Mouse (Mus musculus) kidney, embryonic 15.5 days (tissue): ENCODE measurements around the gene Tecr. TPM values are rescaled to one million over a fixed set of nuclear protein-coding genes. Genes with fewer than 3 reads are reported as not detected.

ENCODE experiments used
- ATAC-seq: fragments of 200-750 bp; cut with Nextera tagmentation; replicated peaks from 2 replicates; pipeline ENCODE4 v1.8.0; 2017; ENCODE audit warnings: moderate TSS enrichment; ENCODE audit not compliant: low FRiP score
- H3K27ac ChIP-seq: fragments of 300-500 bp; sonication (generic); 2 replicates; pipeline ENCODE4 v1.5.1; 2015; ENCODE audit warnings: mild to moderate bottlenecking, inconsistent platforms
- H3K27me3 ChIP-seq: fragments of 300-500 bp; sonication (generic); 2 replicates; pipeline ENCODE4 v1.6.1; 2015; ENCODE audit warnings: inconsistent platforms
- H3K36me3 ChIP-seq: fragments of 300-500 bp; sonication (generic); 2 replicates; pipeline ENCODE4 v1.6.1; 2015; ENCODE audit warnings: inconsistent platforms
- H3K4me1 ChIP-seq: fragments of 300-500 bp; sonication (generic); 2 replicates; pipeline ENCODE4 v1.6.1; 2015; ENCODE audit warnings: inconsistent platforms
- H3K4me2 ChIP-seq: fragments of 300-500 bp; sonication (generic); 2 replicates; pipeline ENCODE4 v1.6.1; 2015; ENCODE audit warnings: moderate library complexity, mild to moderate bottlenecking, inconsistent platforms
- H3K4me3 ChIP-seq: fragments of 300-500 bp; sonication (generic); replicated peaks from 2 replicates; pipeline ENCODE4 v1.5.1; 2015; ENCODE audit warnings: mild to moderate bottlenecking, inconsistent platforms
- H3K9ac ChIP-seq: fragments of 300-500 bp; sonication (generic); 2 replicates; pipeline ENCODE4 v1.6.1; 2015; ENCODE audit warnings: mild to moderate bottlenecking, inconsistent platforms
- H3K9me3 ChIP-seq: fragments of 300-500 bp; sonication (generic); replicated peaks from 2 replicates; pipeline ENCODE4 v1.6.1; 2016; ENCODE audit warnings: inconsistent platforms
- WGBS: fragments of 180-500 bp; shearing (Covaris S2); methylation state at CpG from one replicate; pipeline ENCODE4 v1.1.7; 2015; ENCODE audit warnings: mixed read lengths; 5-methylcytosine and 5-hydroxymethylcytosine counted together
- polyA plus RNA-seq: library from polyadenylated mRNA; unstranded; fragments of >200 nt; fragmentation: Nextera tagmentation; extraction: Ambion mirVana; gene quantifications from 2 replicates; pipeline ENCODE4 v1.2.1, GENCODE M21; 2015

Gene Tecr
- polyA plus RNA-seq, 1 experiment from 2014 or later = 605 TPM

- Histone ChIP-seq H3K36me3 (no peaks in the 10 kb centered on the region), H3K9ac (no peak overlapping the region), H3K4me2 (no peak overlapping the region), H3K4me1 (no peaks in the 10 kb centered on the region), H3K9me3 (no peaks in the 10 kb centered on the region; the same call in 1 of the 2 replicates), H3K4me3 (no peak overlapping the region), H3K27me3 (no peaks in the 10 kb centered on the region), H3K27ac (no peak overlapping the region)
- 80% methylated on average over 4 of the region's 4 CpGs for WGBS
- no peak for ATAC-seq
Observed at GRCm38 (mm10) chr8:83638856-83639255, 31.1 kb upstream of the Tecr start.

GRCm38 (mm10) chr8:83632083-83632707 lies 24.4 kb upstream of the Tecr start:
- H3K36me3 ChIP-seq = no peaks in the 10 kb centered on the region
- H3K4me2 ChIP-seq = no peak overlapping the region
- ATAC-seq = no peak
- H3K4me1 ChIP-seq = no peaks in the 10 kb centered on the region
- WGBS = 84% methylated on average over 7 of the region's 7 CpGs
- H3K27ac ChIP-seq = no peak overlapping the region
- H3K9me3 ChIP-seq = no peaks in the 10 kb centered on the region; the same call in 1 of the 2 replicates
- H3K9ac ChIP-seq = no peak overlapping the region
- 0 out of 2 replicates have a peak, but pooled peaks cover 3% of the 10 kb centered on the region for H3K27me3 ChIP-seq
- no peak overlapping the region for H3K4me3 ChIP-seq

GRCm38 (mm10) chr8:83625676-83626299 lies 18.0 kb upstream of the Tecr start:
- no peak overlapping the region for H3K4me2 ChIP-seq
- H3K9ac ChIP-seq = no peak overlapping the region
- no peak for ATAC-seq
- H3K4me1 ChIP-seq = peaks cover 7% of the 10 kb centered on the region
- no peak overlapping the region for H3K4me3 ChIP-seq
- no peaks in the 10 kb centered on the region for H3K36me3 ChIP-seq
- H3K27me3 ChIP-seq = 0 out of 2 replicates have a peak, but pooled peaks cover 3% of the 10 kb centered on the region
- H3K9me3 ChIP-seq = no peaks in the 10 kb centered on the region
- 89% methylated on average over 6 of the region's 6 CpGs for WGBS
- H3K27ac ChIP-seq = no peak overlapping the region

- Histone ChIP-seq H3K9me3 (no peaks in the 10 kb centered on the region), H3K36me3 (no peaks in the 10 kb centered on the region), H3K4me1 (peaks cover 7% of the 10 kb centered on the region), H3K4me2 (no peak overlapping the region), H3K27me3 (0 out of 2 replicates have a peak, but pooled peaks cover 3% of the 10 kb centered on the region), H3K9ac (no peak overlapping the region), H3K27ac (no peak overlapping the region), H3K4me3 (no peak overlapping the region)
- 45% methylated on average over 3 of the region's 3 CpGs for WGBS
- no peak for ATAC-seq
Observed at GRCm38 (mm10) chr8:83624739-83625138, 17.0 kb upstream of the Tecr start.

GRCm38 (mm10) chr8:83623549-83623948 lies 15.8 kb upstream of the Tecr start:
- Histone ChIP-seq H3K4me3 (no peak overlapping the region), H3K4me1 (peaks cover 7% of the 10 kb centered on the region), H3K9me3 (no peaks in the 10 kb centered on the region), H3K36me3 (no peaks in the 10 kb centered on the region), H3K27ac (no peak overlapping the region), H3K9ac (no peak overlapping the region), H3K4me2 (no peak overlapping the region), H3K27me3 (0 out of 2 replicates have a peak, but pooled peaks cover 3% of the 10 kb centered on the region)
- ATAC-seq = no peak
- WGBS = 86% methylated on average over 7 of the region's 7 CpGs

- no peak overlapping the region for H3K27ac ChIP-seq
- peak overlapping the region; percentile 42 for H3K9ac ChIP-seq
- H3K4me1 ChIP-seq = peaks cover 7% of the 10 kb centered on the region
- peak overlapping the region; percentile 74 for H3K4me2 ChIP-seq
- H3K27me3 ChIP-seq = 0 out of 2 replicates have a peak, but pooled peaks cover 3% of the 10 kb centered on the region
- ATAC-seq = peak; percentile 91
- 10% methylated on average over 23 of the region's 23 CpGs for WGBS
- H3K9me3 ChIP-seq = no peaks in the 10 kb centered on the region
- no peaks in the 10 kb centered on the region for H3K36me3 ChIP-seq
- H3K4me3 ChIP-seq = peak overlapping the region; percentile 46
Observed at GRCm38 (mm10) chr8:83622389-83622989, 14.7 kb upstream of the Tecr start.

GRCm38 (mm10) chr8:83621691-83622388 lies 14.1 kb upstream of the Tecr start:
- no peaks in the 10 kb centered on the region for H3K27me3 ChIP-seq
- no peaks in the 10 kb centered on the region for H3K36me3 ChIP-seq
- no peaks in the 10 kb centered on the region for H3K9me3 ChIP-seq
- peak overlapping the region; percentile 74 for H3K4me2 ChIP-seq
- WGBS = 56% methylated on average over 15 of the region's 15 CpGs
- peak overlapping the region; percentile 42 for H3K9ac ChIP-seq
- peaks cover 7% of the 10 kb centered on the region for H3K4me1 ChIP-seq
- peak overlapping the region; percentile 46 for H3K4me3 ChIP-seq
- ATAC-seq = peak; percentile 46
- no peak overlapping the region for H3K27ac ChIP-seq

- 85% methylated on average over 9 of the region's 9 CpGs for WGBS
- Histone ChIP-seq H3K27me3 (no peaks in the 10 kb centered on the region), H3K9me3 (no peaks in the 10 kb centered on the region), H3K9ac (no peak overlapping the region), H3K4me2 (no peak overlapping the region), H3K4me1 (peaks cover 7% of the 10 kb centered on the region), H3K4me3 (no peak overlapping the region), H3K36me3 (no peaks in the 10 kb centered on the region), H3K27ac (no peak overlapping the region)
- ATAC-seq = no peak
Observed at GRCm38 (mm10) chr8:83619568-83620285, 12.0 kb upstream of the Tecr start.

- Histone ChIP-seq H3K9me3 (no peaks in the 10 kb centered on the region), H3K27ac (no peak overlapping the region), H3K4me3 (no peak overlapping the region), H3K27me3 (no peaks in the 10 kb centered on the region), H3K4me2 (no peak overlapping the region), H3K36me3 (peaks cover 9% of the 10 kb centered on the region), H3K9ac (no peak overlapping the region), H3K4me1 (peaks cover 7% of the 10 kb centered on the region)
- ATAC-seq = no peak
- WGBS = 96% methylated on average over 2 of the region's 2 CpGs
Observed at GRCm38 (mm10) chr8:83618566-83618965, 10.8 kb upstream of the Tecr start.

- 85% methylated on average over 2 of the region's 2 CpGs for WGBS
- H3K9ac ChIP-seq = no peak overlapping the region
- no peak overlapping the region for H3K4me3 ChIP-seq
- peaks cover 2% of the 10 kb centered on the region for H3K4me1 ChIP-seq
- H3K4me2 ChIP-seq = no peak overlapping the region
- ATAC-seq = no peak
- no peaks in the 10 kb centered on the region for H3K27me3 ChIP-seq
- H3K9me3 ChIP-seq = no peaks in the 10 kb centered on the region
- no peak overlapping the region for H3K27ac ChIP-seq
- H3K36me3 ChIP-seq = peaks cover 24% of the 10 kb centered on the region
Observed at GRCm38 (mm10) chr8:83617111-83617510, 9.3 kb upstream of the Tecr start.

- no peak overlapping the region for H3K27ac ChIP-seq
- peaks cover 28% of the 10 kb centered on the region for H3K36me3 ChIP-seq
- no peak overlapping the region for H3K9ac ChIP-seq
- H3K4me3 ChIP-seq = no peak overlapping the region
- ATAC-seq = no peak
- H3K4me2 ChIP-seq = no peak overlapping the region
- H3K4me1 ChIP-seq = no peaks in the 10 kb centered on the region
- H3K9me3 ChIP-seq = no peaks in the 10 kb centered on the region
- H3K27me3 ChIP-seq = no peaks in the 10 kb centered on the region
Observed at GRCm38 (mm10) chr8:83616625-83617024, 8.9 kb upstream of the Tecr start.
